In genomic region chr19:3266136-3266535, GRCm38 (mm10) we compare ENCODE assay signal across 20 mouse cellular contexts. TPM values are rescaled to one million over a fixed set of nuclear protein-coding genes. Genes with fewer than 3 reads are reported as not detected.
DNase-seq lines count a peak whose midpoint lies in the region; ATAC-seq lines count a peak whose summit lies in the region.
"Had no signal": no experiment of that assay in that cellular context is flagged by ENCODE, and none has a peak within 500 bp of the region (broad histone marks: within the 10 kb centered on the region; RNA-seq: fewer than 3 reads in every experiment).

No protein-coding gene starts in this region.

- no peak overlapping the region for H3K4me3 ChIP-seq in forebrain, embryonic 11.5 days (ENCODE audit: low read depth, low read length)
- no peak overlapping the region for H3K4me3 ChIP-seq in forebrain, embryonic 12.5 days (replicated peaks)
- no peak overlapping the region for H3K4me3 ChIP-seq in liver, embryonic 11.5 days (ENCODE audit: low read depth, low read length)
- H3K4me3 ChIP-seq: heart, embryonic 13.5 days; limb, embryonic 13.5 days; liver, embryonic 15.5 days had no signal

- 89% methylated on average over 5 of the region's 5 CpGs for WGBS in forebrain, embryonic 11.5 days
- 90% methylated on average over 5 of the region's 5 CpGs for WGBS in forebrain, embryonic 12.5 days
- whole genome bisulfite sequencing in liver, embryonic 11.5 days: 85% methylated on average over 5 of the region's 5 CpGs

- H3K36me3 ChIP-seq in forebrain, embryonic 11.5 days (ENCODE audit: control insufficient read depth, insufficient read depth, low read length): peaks cover 4% of the 10 kb centered on the region; the same call in 1 of the 2 replicates
- peaks cover 89% of the 10 kb centered on the region for H3K36me3 ChIP-seq in forebrain, embryonic 12.5 days (replicated peaks)
- peaks cover 34% of the 10 kb centered on the region for H3K36me3 ChIP-seq in liver, embryonic 11.5 days (ENCODE audit: control insufficient read depth, insufficient read depth, low read length)

- H3K27ac ChIP-seq in forebrain, embryonic 11.5 days (ENCODE audit: low read depth, low read length): no peak overlapping the region
- no peak overlapping the region for H3K27ac ChIP-seq in forebrain, embryonic 12.5 days
- no peak overlapping the region for H3K27ac ChIP-seq in liver, embryonic 11.5 days (ENCODE audit: low read depth, low read length)
- H3K27ac ChIP-seq: heart, embryonic 13.5 days; hindbrain, postnatal 0 days; limb, embryonic 13.5 days; liver, embryonic 15.5 days had no signal

- no peaks in the 10 kb centered on the region for H3K9me3 ChIP-seq in forebrain, embryonic 11.5 days (ENCODE audit: control insufficient read depth, low read length)
- no peaks in the 10 kb centered on the region for H3K9me3 ChIP-seq in forebrain, embryonic 12.5 days
- H3K9me3 ChIP-seq in liver, embryonic 11.5 days (ENCODE audit: control insufficient read depth, low read length): no peaks in the 10 kb centered on the region
- H3K9me3 ChIP-seq: heart, embryonic 13.5 days; limb, embryonic 13.5 days; liver, embryonic 15.5 days had no signal

- H3K4me2 ChIP-seq in forebrain, embryonic 11.5 days (ENCODE audit: low read depth, low read length, severe bottlenecking): no peak overlapping the region
- H3K4me2 ChIP-seq in forebrain, embryonic 12.5 days: no peak overlapping the region
- no peak overlapping the region for H3K4me2 ChIP-seq in liver, embryonic 11.5 days
- H3K4me2 ChIP-seq: heart, embryonic 13.5 days; limb, embryonic 13.5 days; liver, embryonic 15.5 days; midbrain, embryonic 11.5 days had no signal

- H3K27me3 ChIP-seq in forebrain, embryonic 11.5 days (ENCODE audit: control insufficient read depth, insufficient read depth, low read length): no peaks in the 10 kb centered on the region
- H3K27me3 ChIP-seq in forebrain, embryonic 12.5 days: no peaks in the 10 kb centered on the region
- H3K27me3 ChIP-seq in liver, embryonic 11.5 days (replicated peaks; ENCODE audit: control insufficient read depth, insufficient read depth, low read length): no peaks in the 10 kb centered on the region
- H3K27me3 ChIP-seq: heart, embryonic 13.5 days; limb, embryonic 13.5 days; liver, embryonic 15.5 days had no signal

- no peak overlapping the region for H3K9ac ChIP-seq in forebrain, embryonic 11.5 days (ENCODE audit: low read length)
- no peak overlapping the region for H3K9ac ChIP-seq in forebrain, embryonic 12.5 days
- no peak overlapping the region for H3K9ac ChIP-seq in liver, embryonic 11.5 days (ENCODE audit: low read depth, low read length)
- H3K9ac ChIP-seq: forebrain, postnatal 0 days; heart, embryonic 13.5 days; limb, embryonic 13.5 days; liver, embryonic 15.5 days had no signal

- peak; percentile 44 for DNase-seq in forebrain, embryonic 11.5 days (ENCODE audit: low spot score)
- peak; percentile 1 for DNase-seq in liver
- DNase-seq in liver, embryonic 11.5 days (ENCODE audit: low spot score): no peak
- peak; percentile 35 to 51 for DNase-seq in urinary bladder, adult 18-20 months (ENCODE audit: low spot score in 2 of 2)
- no peak for DNase-seq in urinary bladder, postnatal 10 days (ENCODE audit: low spot score)
- DNase-seq: adrenal gland, postnatal 25 days; cerebellum, adult 9-10 months; forebrain, postnatal 0 days; gastrocnemius, postnatal 14 days; heart, adult 18-20 months; kidney, adult 8-10 months; kidney, postnatal 36 days had no signal

- no peaks in the 10 kb centered on the region for H3K4me1 ChIP-seq in forebrain, embryonic 11.5 days (replicated peaks; ENCODE audit: control insufficient read depth, insufficient read depth, low read length)
- no peaks in the 10 kb centered on the region for H3K4me1 ChIP-seq in forebrain, embryonic 12.5 days
- no peaks in the 10 kb centered on the region for H3K4me1 ChIP-seq in liver, embryonic 11.5 days (replicated peaks; ENCODE audit: control insufficient read depth, insufficient read depth, low read length)
- H3K4me1 ChIP-seq: heart, embryonic 13.5 days; limb, embryonic 13.5 days; liver, embryonic 15.5 days had no signal

- ATAC-seq in forebrain, embryonic 11.5 days (replicated peaks; ENCODE audit: low FRiP score): no peak
- ATAC-seq in forebrain, embryonic 12.5 days (ENCODE audit: low FRiP score): no peak
- no peak for ATAC-seq in liver, embryonic 11.5 days (replicated peaks; ENCODE audit: low FRiP score)
- ATAC-seq in activated CD4-positive, CD25-positive, alpha-beta regulatory T cell, adult 4 months: no peak
- ATAC-seq: forebrain, postnatal 0 days; hindbrain, postnatal 0 days; lung, postnatal 0 days had no signal

RNA-seq across cellular contexts. Expression of gene Mrpl21, which starts 16.6 kb away (rescaled TPM):
- polyA plus RNA-seq in forebrain, embryonic 11.5 days (2014; fragmentation: Nextera tagmentation; extraction: Ambion mirVana): 122 and 131 TPM in 2 replicates
- polyA plus RNA-seq in forebrain, embryonic 12.5 days (2016; fragmentation: Nextera tagmentation; extraction: Ambion mirVana): 124 and 125 TPM in 2 replicates
- 154 and 156 TPM in 2 replicates for polyA plus RNA-seq in liver, embryonic 11.5 days (2014; fragmentation: Nextera tagmentation; extraction: Ambion mirVana)
- 100 to 1,000 TPM; 116 to 129 TPM for polyA plus RNA-seq in activated CD4-positive, CD25-positive, alpha-beta regulatory T cell, adult 4 months (2017; shearing (Covaris generic))

RNA-seq across cellular contexts. Expression of gene Ighmbp2, which starts 16.7 kb away (rescaled TPM):
- polyA plus RNA-seq in forebrain, embryonic 11.5 days (2014; fragmentation: Nextera tagmentation; extraction: Ambion mirVana): 9.4 and 10.1 TPM in 2 replicates
- polyA plus RNA-seq in forebrain, embryonic 12.5 days (2016; fragmentation: Nextera tagmentation; extraction: Ambion mirVana): 11.0 and 11.3 TPM in 2 replicates
- polyA plus RNA-seq in liver, embryonic 11.5 days (2014; fragmentation: Nextera tagmentation; extraction: Ambion mirVana): 7.4 and 8.8 TPM in 2 replicates
- 1 to 10 TPM; 3.3 to 4.9 TPM for polyA plus RNA-seq in activated CD4-positive, CD25-positive, alpha-beta regulatory T cell, adult 4 months (2017; shearing (Covaris generic))

RNA-seq across cellular contexts. Expression of gene Cpt1a, which starts 56.0 kb away (rescaled TPM):
- polyA plus RNA-seq in forebrain, embryonic 11.5 days (2014; fragmentation: Nextera tagmentation; extraction: Ambion mirVana): 10.0 and 10.4 TPM in 2 replicates
- 11.7 and 14.4 TPM in 2 replicates for polyA plus RNA-seq in forebrain, embryonic 12.5 days (2016; fragmentation: Nextera tagmentation; extraction: Ambion mirVana)
- polyA plus RNA-seq in liver, embryonic 11.5 days (2014; fragmentation: Nextera tagmentation; extraction: Ambion mirVana): 15.0 and 15.8 TPM in 2 replicates
- polyA plus RNA-seq in activated CD4-positive, CD25-positive, alpha-beta regulatory T cell, adult 4 months (2017; shearing (Covaris generic)): 10 to 100 TPM; 18.3 to 18.4 TPM

Comparison
In these comparisons a context has a peak if more than half of its experiments do, and no peak if none do; other contexts are left out.
1. DNase-seq: peak in forebrain, embryonic 11.5 days (single experiment), liver (single experiment) and urinary bladder, adult 18-20 months (2 of 2); none in liver, embryonic 11.5 days (single experiment) and urinary bladder, postnatal 10 days (single experiment).